In the genomic region with DNA sequence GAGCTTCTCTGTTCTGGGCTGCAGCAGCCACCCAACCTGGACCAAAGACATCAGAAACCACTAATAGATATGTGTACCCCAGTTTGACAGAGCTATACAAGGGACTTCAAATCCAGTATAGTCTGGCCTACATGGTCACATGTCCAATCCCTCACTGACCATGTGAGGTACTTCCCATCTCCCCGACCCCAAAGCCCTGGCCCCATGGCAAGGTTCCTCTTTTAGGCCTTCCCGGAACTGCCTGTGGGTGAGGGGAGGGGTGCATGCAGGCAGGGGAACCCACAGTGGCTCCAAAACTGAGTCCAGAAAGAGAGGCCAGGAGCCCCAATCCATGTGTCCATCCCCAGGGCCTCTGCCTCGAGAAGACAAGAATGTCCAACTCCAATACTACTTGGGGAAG, we compare ENCODE assay signal across 8 mouse cellular contexts. TPM values are rescaled to one million over a fixed set of nuclear protein-coding genes. Genes with fewer than 3 reads are reported as not detected.
DNase-seq lines count a peak whose midpoint lies in the region; ATAC-seq lines count a peak whose summit lies in the region.

No protein-coding gene starts in this region.

- 72% methylated on average over 3 of the region's 3 CpGs for WGBS in forebrain, embryonic 13.5 days
- WGBS in forebrain, embryonic 12.5 days: 71% methylated on average over 3 of the region's 3 CpGs
- 88% methylated on average over 3 of the region's 3 CpGs for WGBS in neural tube, embryonic 12.5 days
- 18% methylated on average over 3 of the region's 3 CpGs for WGBS in liver, embryonic 13.5 days (ENCODE audit: insufficient replicate concordance)
- WGBS in stomach, embryonic 15.5 days: 51% methylated on average over 3 of the region's 3 CpGs

- H3K36me3 ChIP-seq in forebrain, embryonic 13.5 days (ENCODE audit: poor library complexity, severe bottlenecking): peaks cover 90% of the 10 kb centered on the region
- peaks cover 93% of the 10 kb centered on the region for H3K36me3 ChIP-seq in forebrain, embryonic 12.5 days (replicated peaks)
- peaks cover 58% of the 10 kb centered on the region for H3K36me3 ChIP-seq in neural tube, embryonic 12.5 days
- peaks cover 21% of the 10 kb centered on the region for H3K36me3 ChIP-seq in liver, embryonic 13.5 days
- H3K36me3 ChIP-seq in stomach, embryonic 15.5 days: peaks cover 15% of the 10 kb centered on the region

- H3K27ac ChIP-seq in forebrain, embryonic 13.5 days: 0 out of 2 replicates have a peak overlapping the region, but pooled peaks have one; percentile 10
- H3K27ac ChIP-seq in forebrain, embryonic 12.5 days: no peak overlapping the region
- no peak overlapping the region for H3K27ac ChIP-seq in neural tube, embryonic 12.5 days
- peak overlapping the region; percentile 92 for H3K27ac ChIP-seq in liver, embryonic 13.5 days
- H3K27ac ChIP-seq in stomach, embryonic 15.5 days: peak overlapping the region; percentile 73

- ATAC-seq in forebrain, embryonic 13.5 days: no peak
- ATAC-seq in forebrain, embryonic 12.5 days (ENCODE audit: low FRiP score): no peak
- no peak for ATAC-seq in neural tube, embryonic 12.5 days (ENCODE audit: low FRiP score, low read depth)
- ATAC-seq in liver, embryonic 13.5 days (ENCODE audit: low read depth): no peak
- ATAC-seq in stomach, embryonic 15.5 days (ENCODE audit: insufficient read depth, low FRiP score, low read depth): no peak

- no peaks in the 10 kb centered on the region for H3K27me3 ChIP-seq in forebrain, embryonic 13.5 days
- H3K27me3 ChIP-seq in forebrain, embryonic 12.5 days: no peaks in the 10 kb centered on the region
- no peaks in the 10 kb centered on the region for H3K27me3 ChIP-seq in neural tube, embryonic 12.5 days (replicated peaks)
- H3K27me3 ChIP-seq in liver, embryonic 13.5 days: no peaks in the 10 kb centered on the region
- no peaks in the 10 kb centered on the region for H3K27me3 ChIP-seq in stomach, embryonic 15.5 days (replicated peaks)

- H3K4me3 ChIP-seq in forebrain, embryonic 13.5 days: no peak overlapping the region
- H3K4me3 ChIP-seq in forebrain, embryonic 12.5 days (replicated peaks): no peak overlapping the region
- H3K4me3 ChIP-seq in neural tube, embryonic 12.5 days: no peak overlapping the region
- H3K4me3 ChIP-seq in liver, embryonic 13.5 days (replicated peaks): no peak overlapping the region
- H3K4me3 ChIP-seq in stomach, embryonic 15.5 days (replicated peaks): no peak overlapping the region

- no peaks in the 10 kb centered on the region for H3K9me3 ChIP-seq in forebrain, embryonic 13.5 days (replicated peaks)
- no peaks in the 10 kb centered on the region for H3K9me3 ChIP-seq in forebrain, embryonic 12.5 days
- no peaks in the 10 kb centered on the region for H3K9me3 ChIP-seq in neural tube, embryonic 12.5 days
- H3K9me3 ChIP-seq in liver, embryonic 13.5 days (replicated peaks): no peaks in the 10 kb centered on the region
- no peaks in the 10 kb centered on the region for H3K9me3 ChIP-seq in stomach, embryonic 15.5 days

- DNase-seq in neural tube, embryonic 10.5 days (ENCODE audit: extremely low spot score, low spot score): no peak
- no peak for DNase-seq in liver, embryonic 13.5 days
- no peak for DNase-seq in cerebellum, adult 11 months
- no peak for DNase-seq in frontal cortex, postnatal 25 days (ENCODE audit: low spot score in 2 of 2)

- peaks cover 90% of the 10 kb centered on the region for H3K4me1 ChIP-seq in forebrain, embryonic 13.5 days
- H3K4me1 ChIP-seq in forebrain, embryonic 12.5 days: peaks cover 74% of the 10 kb centered on the region
- H3K4me1 ChIP-seq in neural tube, embryonic 12.5 days: peaks cover 68% of the 10 kb centered on the region
- H3K4me1 ChIP-seq in liver, embryonic 13.5 days (replicated peaks): peaks cover 79% of the 10 kb centered on the region
- peaks cover 49% of the 10 kb centered on the region for H3K4me1 ChIP-seq in stomach, embryonic 15.5 days

- no peak overlapping the region for H3K9ac ChIP-seq in forebrain, embryonic 13.5 days
- H3K9ac ChIP-seq in forebrain, embryonic 12.5 days: no peak overlapping the region; the same call in 1 of the 2 replicates
- peak overlapping the region; percentile 13 for H3K9ac ChIP-seq in neural tube, embryonic 12.5 days
- no peak overlapping the region for H3K9ac ChIP-seq in liver, embryonic 13.5 days
- no peak overlapping the region for H3K9ac ChIP-seq in stomach, embryonic 15.5 days

- peak overlapping the region; percentile 6; the same call in 1 of the 2 replicates for H3K4me2 ChIP-seq in forebrain, embryonic 13.5 days
- no peak overlapping the region for H3K4me2 ChIP-seq in forebrain, embryonic 12.5 days
- peak overlapping the region; percentile 20; the same call in 1 of the 2 replicates for H3K4me2 ChIP-seq in neural tube, embryonic 12.5 days (replicated peaks)
- no peak overlapping the region for H3K4me2 ChIP-seq in liver, embryonic 13.5 days
- no peak overlapping the region for H3K4me2 ChIP-seq in stomach, embryonic 15.5 days

RNA-seq across cellular contexts. Expression of a gene that starts 6.8 kb away (rescaled TPM):
- 59.3 and 63.4 TPM in 2 replicates for polyA plus RNA-seq in forebrain, embryonic 13.5 days (2015; fragmentation: Nextera tagmentation; extraction: Ambion mirVana)
- 84.5 and 88.0 TPM in 2 replicates for polyA plus RNA-seq in forebrain, embryonic 12.5 days (2016; fragmentation: Nextera tagmentation; extraction: Ambion mirVana)
- 79.6 and 83.3 TPM in 2 replicates for polyA plus RNA-seq in neural tube, embryonic 12.5 days (2016; fragmentation: Nextera tagmentation; extraction: Ambion mirVana)
- polyA plus RNA-seq in liver, embryonic 13.5 days (2015; fragmentation: Nextera tagmentation; extraction: Ambion mirVana): 4.8 and 4.9 TPM in 2 replicates
- 31.9 and 38.0 TPM in 2 replicates for polyA plus RNA-seq in stomach, embryonic 15.5 days (2015; fragmentation: Nextera tagmentation; extraction: Ambion mirVana)

RNA-seq across cellular contexts. Expression of a gene that starts 35.0 kb away (rescaled TPM):
- polyA plus RNA-seq in forebrain, embryonic 13.5 days (2015; fragmentation: Nextera tagmentation; extraction: Ambion mirVana): 28.8 and 31.8 TPM in 2 replicates
- 30.9 and 32.8 TPM in 2 replicates for polyA plus RNA-seq in forebrain, embryonic 12.5 days (2016; fragmentation: Nextera tagmentation; extraction: Ambion mirVana)
- 30.5 and 34.5 TPM in 2 replicates for polyA plus RNA-seq in neural tube, embryonic 12.5 days (2016; fragmentation: Nextera tagmentation; extraction: Ambion mirVana)
- polyA plus RNA-seq in liver, embryonic 13.5 days (2015; fragmentation: Nextera tagmentation; extraction: Ambion mirVana): 7.6 and 8.0 TPM in 2 replicates
- polyA plus RNA-seq in stomach, embryonic 15.5 days (2015; fragmentation: Nextera tagmentation; extraction: Ambion mirVana): 24.5 and 25.6 TPM in 2 replicates

Comparison
In these comparisons a context has a peak if more than half of its experiments do, and no peak if none do; other contexts are left out.
1. H3K27ac ChIP-seq: peak in forebrain, embryonic 13.5 days (single experiment), liver, embryonic 13.5 days (single experiment) and stomach, embryonic 15.5 days (single experiment); none in forebrain, embryonic 12.5 days (single experiment) and neural tube, embryonic 12.5 days (single experiment).
2. H3K4me2 ChIP-seq: peak in forebrain, embryonic 13.5 days (single experiment) and neural tube, embryonic 12.5 days (single experiment); none in forebrain, embryonic 12.5 days (single experiment), liver, embryonic 13.5 days (single experiment) and stomach, embryonic 15.5 days (single experiment).